Mouse (Mus musculus) midbrain, embryonic 11.5 days (tissue): ENCODE measurements around the gene Ttll9. TPM values are rescaled to one million over a fixed set of nuclear protein-coding genes. Genes with fewer than 3 reads are reported as not detected.

Experiments used
- ATAC-seq: fragments of 200-750 bp; cut with Nextera tagmentation; 2 replicates; pipeline ENCODE4 v1.8.0; 2017; ENCODE audit warnings: moderate TSS enrichment, moderate library complexity; ENCODE audit not compliant: low FRiP score
- DNase-seq: peaks from one replicate; pipeline ENCODE4 v3.0.0; 2015; ENCODE audit warnings: low spot score; ENCODE audit errors: missing footprints
- H3K27ac ChIP-seq: fragments of 300-500 bp; sonication (generic); 2 replicates; pipeline ENCODE4 v1.5.1; 2014; ENCODE audit warnings: low read depth, low read length
- H3K27me3 ChIP-seq: fragments of 300-500 bp; sonication (generic); 2 replicates; pipeline ENCODE4 v1.6.1; 2014; ENCODE audit warnings: mild to moderate bottlenecking, low read length, moderate library complexity, mixed read lengths; ENCODE audit not compliant: control insufficient read depth, insufficient read depth
- H3K36me3 ChIP-seq: fragments of 300-500 bp; sonication (generic); 2 replicates; pipeline ENCODE4 v1.6.1; 2014; ENCODE audit warnings: mild to moderate bottlenecking, low read length, moderate library complexity, mixed read lengths; ENCODE audit not compliant: control insufficient read depth, insufficient read depth
- H3K4me1 ChIP-seq: fragments of 300-500 bp; sonication (generic); 2 replicates; pipeline ENCODE4 v1.6.1; 2014; ENCODE audit warnings: low read length; ENCODE audit not compliant: control insufficient read depth, insufficient read depth
- H3K4me2 ChIP-seq: fragments of 300-500 bp; sonication (generic); 2 replicates; pipeline ENCODE4 v1.6.1; 2014; ENCODE audit warnings: mild to moderate bottlenecking, moderate library complexity
- H3K4me3 ChIP-seq: fragments of 300-500 bp; sonication (generic); 2 replicates; pipeline ENCODE4 v1.5.1; 2014; ENCODE audit warnings: low read depth, low read length
- H3K9ac ChIP-seq: fragments of 300-500 bp; sonication (generic); 2 replicates; pipeline ENCODE4 v1.6.1; 2014; ENCODE audit warnings: low read length
- H3K9me3 ChIP-seq: fragments of 300-500 bp; sonication (generic); 2 replicates; pipeline ENCODE4 v1.6.1; 2016; ENCODE audit warnings: low read length; ENCODE audit not compliant: control insufficient read depth
- WGBS: fragments of 180-500 bp; shearing (Covaris S2); extraction: QIAGEN DNeasy Blood & Tissue Kit; methylation state at CpG from one replicate; pipeline ENCODE4 v1.1.7; 2014; 5-methylcytosine and 5-hydroxymethylcytosine counted together
- polyA plus RNA-seq: library from polyadenylated mRNA; unstranded; fragments of >200 nt; fragmentation: Nextera tagmentation; extraction: Ambion mirVana; gene quantifications from 2 replicates; pipeline ENCODE4 v1.2.1, GENCODE M21; 2014

The Ttll9 gene
- polyA plus RNA-seq, 1 experiment from 2014 or later, result 1.1 TPM

DNA sequence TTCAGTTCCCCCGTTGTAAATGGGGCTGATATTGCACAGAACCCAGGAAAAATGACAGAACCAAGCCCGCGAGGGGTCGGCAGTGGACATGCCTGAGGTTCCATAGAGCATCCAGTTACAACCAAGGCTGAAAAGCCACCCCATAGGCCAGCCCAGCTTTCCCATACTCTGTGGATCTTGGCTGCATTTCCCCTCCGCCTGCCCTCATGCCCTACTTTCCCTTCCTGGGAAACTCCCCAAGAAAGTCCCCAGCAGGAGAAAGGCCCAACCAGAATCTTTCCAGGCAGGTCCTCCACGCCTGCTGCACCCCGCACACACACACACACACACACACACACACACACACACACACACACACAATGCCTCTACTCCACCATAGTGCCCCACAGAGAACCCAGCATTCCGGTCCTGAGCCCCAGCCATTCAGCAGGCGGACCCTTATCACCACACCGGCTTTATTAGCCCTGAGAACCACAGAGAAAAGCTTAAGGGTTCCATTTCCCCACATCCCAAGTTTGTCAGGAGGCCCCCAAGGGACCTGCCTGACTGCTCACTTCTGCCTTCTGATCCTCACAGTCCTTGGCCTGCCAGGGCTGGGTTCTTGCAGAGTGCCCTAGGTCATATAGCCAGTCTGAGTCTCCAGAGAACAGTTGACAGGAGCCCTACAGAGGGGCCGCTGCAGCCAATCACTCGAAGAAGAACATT lies 30.7 kb upstream of the Ttll9 start:
- Histone ChIP-seq H3K27me3 (no peaks in the 10 kb centered on the region; the same call in 1 of the 2 replicates), H3K4me2 (no peak overlapping the region), H3K27ac (no peak overlapping the region), H3K9ac (no peak overlapping the region), H3K9me3 (no peaks in the 10 kb centered on the region), H3K4me1 (no peaks in the 10 kb centered on the region), H3K4me3 (no peak overlapping the region), H3K36me3 (no peaks in the 10 kb centered on the region)
- ATAC-seq, result no peak
- 81% methylated on average over 12 of the region's 12 CpGs for WGBS
- DNase-seq, result no peak

DNA sequence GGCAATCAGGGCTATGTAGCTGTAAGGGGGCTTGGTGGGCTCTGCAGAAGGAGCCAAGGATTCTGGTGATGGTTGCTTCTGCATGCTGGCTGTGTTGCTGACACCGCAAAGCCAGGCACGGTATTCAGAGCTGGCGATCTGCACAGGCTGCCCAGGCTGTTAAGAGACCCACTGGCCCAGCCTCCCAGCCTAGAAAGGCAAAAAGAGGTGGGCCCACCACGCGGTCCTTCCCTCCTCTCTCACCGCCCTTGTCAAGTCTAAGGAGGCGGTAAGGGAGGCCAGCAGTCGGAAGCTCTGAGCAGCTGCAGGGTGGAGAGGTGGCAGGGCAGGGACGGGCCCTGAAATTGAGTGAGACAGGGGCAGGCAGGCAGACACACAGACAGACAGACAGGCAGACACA lies 29.2 kb upstream of the Ttll9 start, which contains the start of gene Foxs1:
Foxs1 (minus strand) TSS at position 161 of the 400 bp plus-strand sequence.
- H3K4me2 ChIP-seq, result no peak within 1 kb of the TSS
- H3K36me3 ChIP-seq, result no peaks in the 10 kb centered on the region
- no peak within 1 kb of the TSS for H3K27ac ChIP-seq
- no peak within 1 kb of the TSS for H3K9ac ChIP-seq
- WGBS, result 41% methylated on average over 9 of the region's 9 CpGs
- no peak for DNase-seq
- no peaks in the 10 kb centered on the region for H3K4me1 ChIP-seq
- no peak within 1 kb of the TSS for H3K4me3 ChIP-seq
- no peak for ATAC-seq
- H3K27me3 ChIP-seq, result no peaks in the 10 kb centered on the region; the same call in 1 of the 2 replicates
- H3K9me3 ChIP-seq, result no peaks in the 10 kb centered on the region

DNA sequence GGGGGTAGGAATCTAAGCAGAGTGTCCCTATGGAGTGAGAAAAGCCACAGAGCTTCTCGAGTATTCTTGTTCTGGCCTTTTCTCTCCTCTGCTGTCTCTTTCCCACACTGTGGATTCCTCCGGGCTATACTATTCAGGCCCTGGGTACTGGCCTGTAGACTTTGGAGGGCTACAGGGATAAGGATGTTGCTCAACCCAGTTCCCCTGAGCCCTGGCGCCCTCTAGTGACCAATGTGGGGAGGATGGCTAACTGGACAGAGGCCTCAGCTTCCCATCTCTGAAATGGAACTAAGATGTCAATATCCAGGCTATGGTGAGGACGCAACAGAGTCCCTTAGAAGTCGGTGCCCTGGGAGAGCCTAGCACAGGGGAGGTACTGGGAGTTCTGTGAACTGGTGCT lies 28.7 kb upstream of the Ttll9 start:
- Histone ChIP-seq H3K4me2 (no peak overlapping the region), H3K4me1 (no peaks in the 10 kb centered on the region), H3K4me3 (no peak overlapping the region), H3K36me3 (no peaks in the 10 kb centered on the region), H3K9me3 (no peaks in the 10 kb centered on the region), H3K27ac (no peak overlapping the region), H3K9ac (no peak overlapping the region), H3K27me3 (no peaks in the 10 kb centered on the region)
- 34% methylated on average over 5 of the region's 5 CpGs for WGBS
- peak; percentile 87 for DNase-seq
- ATAC-seq, result peak; percentile 22; the same call in 1 of the 2 replicates

DNA sequence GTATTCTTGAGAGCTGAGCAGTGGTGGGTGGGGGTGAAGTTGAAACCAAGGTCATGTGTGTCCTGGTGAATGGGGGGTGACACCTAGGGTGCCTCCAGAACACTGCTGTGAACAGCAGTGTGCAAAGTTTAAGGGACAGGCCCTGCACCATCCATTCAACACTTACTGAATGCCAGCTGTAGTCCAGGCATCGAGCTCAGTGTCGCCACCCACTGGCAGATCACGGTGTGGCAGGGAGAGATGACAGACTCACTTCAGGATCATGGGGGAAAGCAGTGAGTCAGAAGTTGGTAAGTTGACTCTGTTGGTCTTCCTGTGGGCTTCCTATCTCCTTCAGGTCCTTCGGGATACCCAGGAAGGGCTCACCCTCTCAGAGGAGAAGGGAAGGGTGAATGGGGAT lies 22.4 kb upstream of the Ttll9 start:
- Histone ChIP-seq H3K9ac (no peak overlapping the region), H3K27me3 (peaks cover 43% of the 10 kb centered on the region), H3K27ac (no peak overlapping the region), H3K4me1 (peaks cover 4% of the 10 kb centered on the region; the same call in 1 of the 2 replicates), H3K9me3 (no peaks in the 10 kb centered on the region), H3K4me3 (no peak overlapping the region), H3K36me3 (no peaks in the 10 kb centered on the region), H3K4me2 (no peak overlapping the region)
- peak; percentile 97 for DNase-seq
- ATAC-seq, result no peak
- WGBS, result 14% methylated on average over 4 of the region's 4 CpGs

DNA sequence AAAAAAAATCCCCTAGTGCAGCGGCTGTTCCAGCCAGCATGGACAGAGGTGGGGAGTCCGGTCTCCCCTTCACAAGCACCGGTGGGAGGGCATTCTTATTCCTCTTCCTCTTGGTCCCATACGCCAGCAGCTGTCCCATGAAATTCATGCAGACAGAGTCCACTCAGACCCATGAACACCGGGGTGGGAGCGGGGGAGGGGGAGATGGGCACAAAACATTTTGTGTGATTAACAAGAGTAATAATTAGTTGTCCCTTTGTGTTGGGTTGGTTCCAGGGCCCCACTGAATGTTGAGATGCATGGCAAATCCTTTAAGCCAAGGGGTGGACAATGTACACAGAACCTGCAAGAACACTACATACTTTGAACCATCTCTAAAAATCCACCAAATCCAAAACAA lies 21.2 kb upstream of the Ttll9 start:
- no peak overlapping the region for H3K4me3 ChIP-seq
- H3K27ac ChIP-seq, result no peak overlapping the region
- ATAC-seq, result no peak
- no peaks in the 10 kb centered on the region for H3K36me3 ChIP-seq
- H3K9ac ChIP-seq, result no peak overlapping the region
- H3K4me1 ChIP-seq, result peaks cover 4% of the 10 kb centered on the region; the same call in 1 of the 2 replicates
- DNase-seq, result no peak
- no peaks in the 10 kb centered on the region for H3K9me3 ChIP-seq
- WGBS, result 77% methylated on average over 6 of the region's 6 CpGs
- H3K27me3 ChIP-seq, result peaks cover 51% of the 10 kb centered on the region
- H3K4me2 ChIP-seq, result no peak overlapping the region

DNA sequence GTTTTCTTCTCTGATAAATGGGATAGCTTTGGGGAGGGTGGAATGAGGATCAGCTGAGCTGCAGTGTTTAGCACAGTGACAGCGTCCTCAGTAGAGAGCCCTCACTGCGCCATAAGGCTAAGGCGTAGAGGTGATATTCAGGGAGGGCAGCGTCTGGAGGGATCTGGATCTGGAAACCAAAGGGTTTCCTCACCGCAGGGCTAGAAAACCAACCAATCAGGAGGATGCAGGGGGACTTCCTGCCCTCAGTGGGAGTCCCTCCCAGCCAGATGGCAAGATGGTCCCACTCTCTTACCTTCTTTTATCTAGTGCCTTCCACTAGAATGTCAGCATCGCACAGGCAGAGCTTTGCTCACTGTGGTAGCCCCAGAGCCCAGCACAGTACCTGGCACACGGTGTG lies 20.5 kb upstream of the Ttll9 start:
- DNase-seq (no peak), ATAC-seq (no peak)
- 37% methylated on average over 7 of the region's 7 CpGs for WGBS
- H3K4me2 ChIP-seq, result no peak overlapping the region
- no peaks in the 10 kb centered on the region for H3K36me3 ChIP-seq
- H3K9ac ChIP-seq, result no peak overlapping the region
- peaks cover 4% of the 10 kb centered on the region; the same call in 1 of the 2 replicates for H3K4me1 ChIP-seq
- H3K4me3 ChIP-seq, result no peak overlapping the region
- peaks cover 51% of the 10 kb centered on the region for H3K27me3 ChIP-seq
- H3K27ac ChIP-seq, result no peak overlapping the region
- no peaks in the 10 kb centered on the region for H3K9me3 ChIP-seq

DNA sequence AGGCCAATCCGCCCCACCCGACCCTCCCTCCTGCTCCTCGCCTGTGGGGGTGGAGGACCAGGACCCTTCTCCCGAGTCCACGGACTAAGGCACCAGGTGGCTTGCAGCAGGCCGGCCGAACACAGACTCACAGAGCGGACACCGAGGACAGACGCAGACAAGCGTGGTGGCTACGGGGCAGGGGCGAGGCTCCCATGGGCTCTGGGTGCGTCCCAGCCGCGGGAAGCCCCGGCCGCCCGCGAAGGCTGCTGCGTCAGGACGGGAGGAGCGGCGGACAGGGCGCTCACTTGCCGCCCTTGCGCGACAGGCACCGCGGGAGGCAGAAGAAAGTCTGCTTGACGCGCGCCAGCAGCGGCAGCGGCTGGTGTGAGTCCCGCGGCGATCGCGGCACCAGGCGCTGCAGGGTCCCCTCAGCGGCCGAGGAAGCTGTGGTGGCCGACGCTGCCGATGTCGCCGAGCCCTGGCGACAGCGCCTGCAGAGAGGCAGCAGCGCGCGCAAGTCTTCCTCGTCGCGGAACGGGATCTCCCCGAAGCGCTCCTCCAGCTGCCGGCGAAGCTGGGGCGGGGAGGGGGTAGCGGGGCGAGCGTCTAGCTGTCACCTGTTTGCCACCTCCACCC lies 19.3 kb upstream of the Ttll9 start:
- peak; percentile 91 for DNase-seq
- H3K36me3 ChIP-seq, result no peaks in the 10 kb centered on the region
- H3K9ac ChIP-seq, result peak overlapping the region; percentile 51
- peaks cover 51% of the 10 kb centered on the region for H3K27me3 ChIP-seq
- H3K27ac ChIP-seq, result no peak overlapping the region
- H3K4me3 ChIP-seq, result peak overlapping the region; percentile 36
- ATAC-seq, result peak; percentile 8; the same call in 1 of the 2 replicates
- under 1% methylated on average over 63 of the region's 65 CpGs for WGBS
- peaks cover 4% of the 10 kb centered on the region; the same call in 1 of the 2 replicates for H3K4me1 ChIP-seq
- no peaks in the 10 kb centered on the region for H3K9me3 ChIP-seq
- H3K4me2 ChIP-seq, result peak overlapping the region; percentile 80

DNA sequence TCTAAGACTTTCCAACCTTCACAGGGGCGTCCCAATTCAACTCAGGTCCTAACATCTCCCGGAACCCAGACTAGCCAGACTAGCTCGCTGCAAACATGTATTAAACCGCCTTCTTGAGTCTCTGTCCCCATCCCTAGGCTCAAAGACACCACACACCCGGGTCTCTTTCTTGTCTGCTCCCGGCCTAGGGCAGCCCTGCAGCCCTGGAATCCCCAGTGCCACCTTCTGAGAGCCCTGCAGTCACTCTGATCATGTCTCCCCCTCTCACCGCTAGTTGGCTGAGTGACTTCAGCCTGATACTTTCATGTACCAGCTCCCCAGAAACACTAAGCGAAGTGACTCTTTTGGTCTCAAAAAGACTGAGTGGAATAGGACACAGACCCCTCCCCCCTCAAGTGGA lies 18.7 kb upstream of the Ttll9 start:
- H3K27me3 ChIP-seq, result peaks cover 53% of the 10 kb centered on the region
- ATAC-seq (no peak), DNase-seq (peak; percentile 90)
- peaks cover 4% of the 10 kb centered on the region; the same call in 1 of the 2 replicates for H3K4me1 ChIP-seq
- H3K36me3 ChIP-seq, result no peaks in the 10 kb centered on the region
- H3K4me2 ChIP-seq, result peak overlapping the region; percentile 80
- H3K27ac ChIP-seq, result no peak overlapping the region
- 7% methylated on average over 8 of the region's 8 CpGs for WGBS
- peak overlapping the region; percentile 36 for H3K4me3 ChIP-seq
- no peaks in the 10 kb centered on the region for H3K9me3 ChIP-seq
- H3K9ac ChIP-seq, result no peak overlapping the region

DNA sequence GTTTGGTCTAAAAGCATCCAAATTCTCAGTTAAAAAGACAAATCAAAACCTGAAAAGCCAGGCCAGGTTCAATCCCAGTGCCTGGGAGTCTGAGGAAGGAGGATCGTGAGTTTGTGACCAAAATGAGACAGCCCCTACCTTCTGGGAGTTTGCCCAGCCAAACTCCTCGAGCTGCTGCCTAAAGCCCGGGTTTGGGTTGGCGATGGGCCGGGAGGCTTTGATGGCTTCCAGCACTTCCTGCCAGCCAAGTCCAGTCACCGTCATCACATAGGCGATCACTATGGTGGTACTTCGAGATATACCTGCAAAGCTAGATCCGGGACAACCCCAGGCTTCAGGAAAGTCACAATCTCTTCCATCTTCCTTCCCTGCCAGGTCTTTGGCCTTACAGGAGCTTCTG lies 18.3 kb upstream of the Ttll9 start:
- H3K36me3 ChIP-seq, result no peaks in the 10 kb centered on the region
- no peak overlapping the region for H3K4me3 ChIP-seq
- peaks cover 55% of the 10 kb centered on the region for H3K27me3 ChIP-seq
- H3K27ac ChIP-seq, result no peak overlapping the region
- DNase-seq (no peak), ATAC-seq (no peak)
- peaks cover 4% of the 10 kb centered on the region; the same call in 1 of the 2 replicates for H3K4me1 ChIP-seq
- 62% methylated on average over 9 of the region's 9 CpGs for WGBS
- no peak overlapping the region for H3K4me2 ChIP-seq
- no peaks in the 10 kb centered on the region for H3K9me3 ChIP-seq
- H3K9ac ChIP-seq, result no peak overlapping the region
